Mouse (Mus musculus) kidney, embryonic 16.5 days (tissue): Measurements from ENCODE around the gene Cela1. TPM values are rescaled to one million over a fixed set of nuclear protein-coding genes. Genes with fewer than 3 reads are reported as not detected.
A peak's percentile ranks its signal among the peaks of the same experiment; 100 is the strongest.

ENCODE experiments used
- ATAC-seq: fragments of 200-750 bp; cut with Nextera tagmentation; 2 replicates; pipeline ENCODE4 v1.8.0; 2017; ENCODE audit warnings: moderate TSS enrichment; ENCODE audit not compliant: low FRiP score, low TSS enrichment
- H3K27ac ChIP-seq: fragments of 300-500 bp; sonication (generic); 2 replicates; pipeline ENCODE4 v1.5.1; 2014; ENCODE audit warnings: low read length
- H3K27me3 ChIP-seq: fragments of 300-500 bp; sonication (generic); 2 replicates; pipeline ENCODE4 v1.6.1; 2014; ENCODE audit warnings: low read length, control low read depth, mixed read lengths; ENCODE audit not compliant: insufficient read depth
- H3K36me3 ChIP-seq: fragments of 300-500 bp; sonication (generic); 2 replicates; pipeline ENCODE4 v1.6.1; 2014; ENCODE audit warnings: low read length, control low read depth, mixed read lengths; ENCODE audit not compliant: insufficient read depth
- H3K4me1 ChIP-seq: fragments of 300-500 bp; sonication (generic); 2 replicates; pipeline ENCODE4 v1.6.1; 2014; ENCODE audit warnings: low read length, control low read depth, mixed read lengths; ENCODE audit not compliant: insufficient read depth
- H3K4me2 ChIP-seq: fragments of 300-500 bp; sonication (generic); replicated peaks from 2 replicates; pipeline ENCODE4 v1.6.1; 2014; ENCODE audit warnings: low read depth, low read length
- H3K4me3 ChIP-seq: fragments of 300-500 bp; sonication (generic); 2 replicates; pipeline ENCODE4 v1.5.1; 2014; ENCODE audit warnings: mild to moderate bottlenecking, low read length
- H3K9ac ChIP-seq: fragments of 300-500 bp; sonication (generic); replicated peaks from 2 replicates; pipeline ENCODE4 v1.6.1; 2014; ENCODE audit warnings: low read length
- H3K9me3 ChIP-seq: fragments of 300-500 bp; sonication (generic); 2 replicates; pipeline ENCODE4 v1.6.1; 2016; ENCODE audit warnings: low read length, control low read depth
- WGBS: fragments of 180-500 bp; shearing (Covaris S2); extraction: QIAGEN DNeasy Blood & Tissue Kit; methylation state at CpG from one replicate; pipeline ENCODE4 v1.1.7; 2014; 5-methylcytosine and 5-hydroxymethylcytosine counted together
- polyA plus RNA-seq: library from polyadenylated mRNA; unstranded; fragments of >200 nt; fragmentation: Nextera tagmentation; extraction: Ambion mirVana; gene quantifications from 2 replicates; pipeline ENCODE4 v1.2.1, GENCODE M21; 2015

Gene Cela1
- polyA plus RNA-seq, 1 experiment from 2014 or later: 41.9 TPM

GRCm38 (mm10) chr15:100723505-100723904 lies 35.8 kb upstream of the Cela1 start:
- Histone ChIP-seq H3K4me2 (0 out of 2 replicates have a peak overlapping the region, but pooled peaks have one; percentile 7), H3K9ac (0 out of 2 replicates have a peak overlapping the region, but pooled peaks have one; percentile 17), H3K27ac (no peak overlapping the region), H3K4me1 (peaks cover 5% of the 10 kb centered on the region), H3K9me3 (no peaks in the 10 kb centered on the region), H3K4me3 (no peak overlapping the region), H3K27me3 (peaks cover 23% of the 10 kb centered on the region), H3K36me3 (no peaks in the 10 kb centered on the region)
- no peak for ATAC-seq
- 10% methylated on average over 14 of the region's 14 CpGs for WGBS

- no peak overlapping the region for H3K4me2 ChIP-seq
- no peaks in the 10 kb centered on the region for H3K9me3 ChIP-seq
- no peak overlapping the region for H3K27ac ChIP-seq
- H3K4me3 ChIP-seq: no peak overlapping the region
- WGBS: 81% methylated on average over 6 of the region's 6 CpGs
- H3K9ac ChIP-seq: no peak overlapping the region
- no peak for ATAC-seq
- H3K4me1 ChIP-seq: peaks cover 5% of the 10 kb centered on the region; the same call in 1 of the 2 replicates
- peaks cover 13% of the 10 kb centered on the region for H3K27me3 ChIP-seq
- H3K36me3 ChIP-seq: no peaks in the 10 kb centered on the region
Observed at GRCm38 (mm10) chr15:100722564-100722963, 34.8 kb upstream of the Cela1 start.

- no peak for ATAC-seq
- no peak overlapping the region for H3K9ac ChIP-seq
- H3K4me3 ChIP-seq: no peak overlapping the region
- H3K27me3 ChIP-seq: peaks cover 10% of the 10 kb centered on the region
- no peaks in the 10 kb centered on the region for H3K36me3 ChIP-seq
- no peaks in the 10 kb centered on the region for H3K9me3 ChIP-seq
- 59% methylated on average over 4 of the region's 4 CpGs for WGBS
- peaks cover 5% of the 10 kb centered on the region; the same call in 1 of the 2 replicates for H3K4me1 ChIP-seq
- H3K27ac ChIP-seq: no peak overlapping the region
- H3K4me2 ChIP-seq: no peak overlapping the region
Observed at GRCm38 (mm10) chr15:100722026-100722425, 34.3 kb upstream of the Cela1 start.

- Histone ChIP-seq H3K9me3 (no peaks in the 10 kb centered on the region), H3K9ac (no peak overlapping the region), H3K36me3 (no peaks in the 10 kb centered on the region), H3K27ac (no peak overlapping the region), H3K4me1 (peaks cover 5% of the 10 kb centered on the region; the same call in 1 of the 2 replicates), H3K4me2 (no peak overlapping the region), H3K27me3 (peaks cover 5% of the 10 kb centered on the region; the same call in 1 of the 2 replicates), H3K4me3 (no peak overlapping the region)
- ATAC-seq: no peak
- WGBS: 85% methylated on average over 5 of the region's 5 CpGs
Observed at GRCm38 (mm10) chr15:100721445-100721844, 33.7 kb upstream of the Cela1 start.

GRCm38 (mm10) chr15:100720066-100720465 lies 32.3 kb upstream of the Cela1 start:
- Histone ChIP-seq H3K27ac (no peak overlapping the region), H3K9me3 (no peaks in the 10 kb centered on the region), H3K4me1 (peaks cover 5% of the 10 kb centered on the region; the same call in 1 of the 2 replicates), H3K9ac (no peak overlapping the region), H3K4me2 (no peak overlapping the region), H3K4me3 (no peak overlapping the region), H3K27me3 (peaks cover 5% of the 10 kb centered on the region; the same call in 1 of the 2 replicates), H3K36me3 (no peaks in the 10 kb centered on the region)
- WGBS: 76% methylated on average over 10 of the region's 10 CpGs
- no peak for ATAC-seq

- 95% methylated on average over 5 of the region's 5 CpGs for WGBS
- no peak overlapping the region for H3K4me2 ChIP-seq
- ATAC-seq: no peak
- no peak overlapping the region for H3K4me3 ChIP-seq
- H3K27ac ChIP-seq: no peak overlapping the region
- no peak overlapping the region for H3K9ac ChIP-seq
- H3K36me3 ChIP-seq: no peaks in the 10 kb centered on the region
- H3K9me3 ChIP-seq: no peaks in the 10 kb centered on the region
- peaks cover 3% of the 10 kb centered on the region; the same call in 1 of the 2 replicates for H3K27me3 ChIP-seq
- peaks cover 5% of the 10 kb centered on the region; the same call in 1 of the 2 replicates for H3K4me1 ChIP-seq
Observed at GRCm38 (mm10) chr15:100719217-100719616, 31.5 kb upstream of the Cela1 start.

GRCm38 (mm10) chr15:100718572-100718971 lies 30.9 kb upstream of the Cela1 start:
- Histone ChIP-seq H3K9me3 (no peaks in the 10 kb centered on the region), H3K4me3 (no peak overlapping the region), H3K4me1 (peaks cover 3% of the 10 kb centered on the region; the same call in 1 of the 2 replicates), H3K36me3 (no peaks in the 10 kb centered on the region), H3K4me2 (no peak overlapping the region), H3K9ac (no peak overlapping the region), H3K27ac (no peak overlapping the region), H3K27me3 (peaks cover 3% of the 10 kb centered on the region; the same call in 1 of the 2 replicates)
- ATAC-seq: no peak
- 81% methylated on average over 11 of the region's 11 CpGs for WGBS

- WGBS: 71% methylated on average over 6 of the region's 6 CpGs
- no peak overlapping the region for H3K9ac ChIP-seq
- no peak overlapping the region for H3K4me2 ChIP-seq
- H3K4me3 ChIP-seq: no peak overlapping the region
- H3K9me3 ChIP-seq: no peaks in the 10 kb centered on the region
- no peaks in the 10 kb centered on the region for H3K36me3 ChIP-seq
- no peak overlapping the region for H3K27ac ChIP-seq
- H3K4me1 ChIP-seq: no peaks in the 10 kb centered on the region
- no peak for ATAC-seq
- peaks cover 3% of the 10 kb centered on the region; the same call in 1 of the 2 replicates for H3K27me3 ChIP-seq
Observed at GRCm38 (mm10) chr15:100717933-100718332, 30.2 kb upstream of the Cela1 start.

- ATAC-seq: no peak
- Histone ChIP-seq H3K4me2 (no peak overlapping the region), H3K4me1 (peaks cover 12% of the 10 kb centered on the region), H3K27me3 (no peaks in the 10 kb centered on the region), H3K36me3 (no peaks in the 10 kb centered on the region), H3K9me3 (no peaks in the 10 kb centered on the region), H3K9ac (0 out of 2 replicates have a peak overlapping the region, but pooled peaks have one; percentile 10), H3K27ac (no peak overlapping the region), H3K4me3 (no peak overlapping the region)
- 78% methylated on average over 9 of the region's 9 CpGs for WGBS
Observed at GRCm38 (mm10) chr15:100715399-100715993, 27.8 kb upstream of the Cela1 start.

GRCm38 (mm10) chr15:100714470-100714869 lies 26.7 kb upstream of the Cela1 start:
- ATAC-seq: no peak
- Histone ChIP-seq H3K9me3 (no peaks in the 10 kb centered on the region), H3K27me3 (no peaks in the 10 kb centered on the region), H3K4me3 (no peak overlapping the region), H3K4me2 (no peak overlapping the region), H3K27ac (no peak overlapping the region), H3K9ac (no peak overlapping the region), H3K36me3 (no peaks in the 10 kb centered on the region), H3K4me1 (peaks cover 17% of the 10 kb centered on the region)
- 80% methylated on average over 8 of the region's 8 CpGs for WGBS
